Mouse (Mus musculus): Measurements from ENCODE around the gene Mif. TPM values are rescaled to one million over a fixed set of nuclear protein-coding genes. Genes with fewer than 3 reads are reported as not detected.
A peak's percentile ranks its signal among the peaks of the same experiment; 100 is the strongest.

Gene Mif
- polyA plus RNA-seq, 2 experiments: 1,598 to 1,684 TPM

DNA sequence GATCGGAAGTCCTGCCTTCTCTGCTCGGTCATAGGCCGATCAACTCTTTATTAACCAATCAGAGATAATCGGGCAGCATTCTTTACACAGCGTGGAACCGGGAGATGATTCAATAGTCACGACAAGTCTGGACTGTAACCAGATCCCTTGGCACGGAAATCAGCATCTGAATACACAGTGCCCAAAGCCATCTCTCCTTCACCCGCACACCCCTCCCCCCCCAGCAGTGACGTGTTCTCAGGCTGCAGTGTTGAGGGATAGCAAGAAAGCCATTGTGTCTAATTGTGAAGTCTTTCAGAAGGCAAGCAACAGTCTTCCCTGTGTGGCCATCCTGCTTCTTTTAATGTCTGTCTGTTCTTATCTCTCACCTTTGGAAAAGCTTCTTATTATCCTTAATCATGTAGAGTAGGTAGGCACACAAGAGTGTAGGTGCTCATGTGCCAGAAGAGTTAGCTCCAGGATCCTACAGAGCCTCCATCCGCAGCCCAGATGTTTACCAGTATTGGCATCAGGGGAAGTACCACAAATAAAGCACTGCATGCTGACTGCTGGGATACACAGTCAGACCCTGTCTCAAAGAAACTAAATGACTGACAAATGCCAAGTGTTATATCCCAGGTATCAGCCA is 13.0 kb upstream of the Mif start:
- DNase-seq (ENCODE audit: low spot score) (peak; percentile 92), ATAC-seq (ENCODE audit: low FRiP score, low read depth) (peak; percentile 98)
- H3K36me3 ChIP-seq (ENCODE audit: control insufficient read depth, insufficient read depth, low read length): no peaks in the 10 kb centered on the region
- H3K27ac ChIP-seq (replicated peaks; ENCODE audit: low read depth, low read length): 0 out of 2 replicates have a peak overlapping the region, but pooled peaks have one; percentile 8
- no peak for TF ChIP-seq POLR2A (IDR thresholded peaks at IDR 0.05; ENCODE audit: borderline replicate concordance, extremely low read depth, insufficient read depth, insufficient read length)
- no peaks in the 10 kb centered on the region for H3K27me3 ChIP-seq (ENCODE audit: control insufficient read depth, insufficient read depth, low read length)
- no peaks in the 10 kb centered on the region for H3K9me3 ChIP-seq (ENCODE audit: control insufficient read depth, low read length)
- peak overlapping the region; percentile 31 for H3K4me3 ChIP-seq (replicated peaks; ENCODE audit: low read length)
- peaks cover 10% of the 10 kb centered on the region for H3K4me1 ChIP-seq (ENCODE audit: control insufficient read depth, insufficient read depth, low read length)
- peak overlapping the region; percentile 34 for H3K9ac ChIP-seq (ENCODE audit: low read depth, low read length, severe bottlenecking)
- H3K4me2 ChIP-seq (replicated peaks; ENCODE audit: low read depth, low read length, severe bottlenecking): peak overlapping the region; percentile 54
- 2% methylated on average over 11 of the region's 11 CpGs for WGBS

DNA sequence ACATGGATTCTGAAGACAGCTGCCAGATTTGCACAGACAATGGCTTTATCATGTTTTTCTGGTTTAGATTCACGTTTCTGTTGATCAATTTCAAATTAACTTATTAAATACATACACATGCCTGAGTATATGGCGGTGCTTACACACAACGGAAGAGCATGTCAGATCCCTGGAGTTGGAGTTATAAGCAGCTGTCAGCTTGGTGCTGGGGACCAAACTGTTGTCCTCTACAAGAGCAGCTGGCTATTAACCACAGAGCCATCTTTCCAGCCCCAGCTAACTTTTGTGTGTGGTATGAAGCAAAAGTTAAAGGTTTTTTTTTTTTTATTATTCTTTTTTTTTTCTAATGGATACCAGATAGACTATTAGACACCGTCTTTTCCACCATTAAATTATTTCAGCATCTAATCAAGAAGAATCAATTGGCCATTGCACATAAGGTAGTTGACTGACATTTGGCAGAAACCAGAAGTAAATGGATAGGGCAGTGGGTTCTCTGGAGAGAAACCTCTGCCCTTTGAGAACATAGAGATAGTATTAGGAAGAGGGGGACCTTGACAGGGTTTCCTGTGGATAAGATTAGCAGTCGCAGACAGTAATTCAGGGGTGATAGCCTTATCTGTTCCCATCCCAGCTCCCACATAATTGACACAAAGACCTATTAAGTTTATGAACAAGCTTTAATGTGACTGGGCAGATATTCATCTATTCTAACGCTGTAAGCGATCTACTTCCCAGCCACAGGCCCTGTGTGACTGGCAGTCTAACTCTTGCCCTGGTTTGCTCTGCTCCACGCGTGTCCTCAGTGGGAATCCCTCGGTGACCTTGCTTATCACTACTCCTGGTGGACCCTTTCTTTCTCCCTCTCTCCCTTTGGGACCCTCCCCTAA is 12.2 kb upstream of the Mif start:
- Histone ChIP-seq H3K27me3 (ENCODE audit: control insufficient read depth, insufficient read depth, low read length) (no peaks in the 10 kb centered on the region), H3K27ac (replicated peaks; ENCODE audit: low read depth, low read length) (no peak overlapping the region), H3K4me1 (ENCODE audit: control insufficient read depth, insufficient read depth, low read length) (peaks cover 10% of the 10 kb centered on the region), H3K4me2 (replicated peaks; ENCODE audit: low read depth, low read length, severe bottlenecking) (peak overlapping the region; percentile 54), H3K9ac (ENCODE audit: low read depth, low read length, severe bottlenecking) (0 out of 2 replicates have a peak overlapping the region, but pooled peaks have one; percentile 34), H3K9me3 (ENCODE audit: control insufficient read depth, low read length) (no peaks in the 10 kb centered on the region), H3K4me3 (replicated peaks; ENCODE audit: low read length) (peak overlapping the region; percentile 31), H3K36me3 (ENCODE audit: control insufficient read depth, insufficient read depth, low read length) (no peaks in the 10 kb centered on the region)
- DNase-seq (ENCODE audit: low spot score): no peak
- no peak for ATAC-seq (ENCODE audit: low FRiP score, low read depth)
- 41% methylated on average over 10 of the region's 10 CpGs for WGBS
- peak; percentile 20; the same call in 1 of the 2 replicates for TF ChIP-seq POLR2A (IDR thresholded peaks at IDR 0.05; ENCODE audit: borderline replicate concordance, extremely low read depth, insufficient read depth, insufficient read length)

DNA sequence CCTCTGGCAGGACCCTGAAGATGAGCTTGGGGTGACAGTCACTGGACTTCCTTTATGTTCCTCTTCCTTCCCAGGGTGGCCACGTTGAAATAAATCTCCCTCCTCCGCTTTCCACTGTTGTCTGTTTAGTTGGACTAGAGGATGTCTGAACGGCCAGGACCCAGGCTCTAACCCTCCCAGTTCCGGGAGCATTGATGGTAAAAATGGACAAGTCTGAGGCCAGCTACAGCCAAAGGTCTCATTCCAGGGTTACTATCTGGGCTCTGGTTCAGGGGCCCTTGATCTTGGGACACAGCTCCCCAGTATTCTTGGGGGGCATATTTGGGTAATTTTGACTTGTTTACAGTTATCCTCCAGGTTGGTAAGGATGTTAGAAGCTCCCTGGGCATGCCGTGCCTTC is 1.5 kb upstream of the Mif start:
- no peak for TF ChIP-seq POLR2A (IDR thresholded peaks at IDR 0.05; ENCODE audit: borderline replicate concordance, extremely low read depth, insufficient read depth, insufficient read length)
- peaks cover 19% of the 10 kb centered on the region for H3K36me3 ChIP-seq (ENCODE audit: control insufficient read depth, insufficient read depth, low read length)
- 89% methylated on average over 5 of the region's 5 CpGs for WGBS
- no peak overlapping the region for H3K4me3 ChIP-seq (replicated peaks; ENCODE audit: low read length)
- no peak overlapping the region for H3K9ac ChIP-seq (ENCODE audit: low read depth, low read length, severe bottlenecking)
- ATAC-seq (ENCODE audit: low FRiP score, low read depth): no peak
- no peak overlapping the region for H3K4me2 ChIP-seq (replicated peaks; ENCODE audit: low read depth, low read length, severe bottlenecking)
- no peaks in the 10 kb centered on the region for H3K9me3 ChIP-seq (ENCODE audit: control insufficient read depth, low read length)
- H3K27ac ChIP-seq (replicated peaks; ENCODE audit: low read depth, low read length): no peak overlapping the region
- H3K4me1 ChIP-seq (ENCODE audit: control insufficient read depth, insufficient read depth, low read length): peaks cover 16% of the 10 kb centered on the region
- DNase-seq (ENCODE audit: low spot score): no peak
- no peaks in the 10 kb centered on the region for H3K27me3 ChIP-seq (ENCODE audit: control insufficient read depth, insufficient read depth, low read length)

DNA sequence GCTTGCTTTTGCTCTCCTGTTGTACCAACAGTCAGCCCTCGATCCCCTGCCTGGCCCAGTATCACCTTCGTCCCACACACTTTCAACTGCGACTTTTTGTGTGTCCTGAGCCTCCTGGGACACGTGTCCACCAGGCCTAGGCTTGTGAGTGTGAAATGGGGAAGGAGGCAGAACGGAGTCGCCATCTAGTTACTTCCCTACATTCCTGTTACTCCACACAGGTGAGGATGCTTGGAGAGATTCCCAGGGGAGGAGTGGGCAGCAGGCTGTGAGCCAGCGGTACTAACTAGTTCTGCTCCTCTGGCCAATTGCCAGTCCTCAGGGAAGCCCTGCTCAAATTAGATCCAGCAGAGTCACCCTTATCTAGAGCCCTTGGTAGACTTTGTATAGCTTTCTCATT is 706 bp upstream of the Mif start:
- no peak overlapping the region for H3K4me3 ChIP-seq (replicated peaks; ENCODE audit: low read length)
- no peak overlapping the region for H3K9ac ChIP-seq (ENCODE audit: low read depth, low read length, severe bottlenecking)
- H3K27me3 ChIP-seq (ENCODE audit: control insufficient read depth, insufficient read depth, low read length): no peaks in the 10 kb centered on the region
- H3K27ac ChIP-seq (replicated peaks; ENCODE audit: low read depth, low read length): peak overlapping the region; percentile 96
- no peak for DNase-seq (ENCODE audit: low spot score)
- peaks cover 16% of the 10 kb centered on the region for H3K4me1 ChIP-seq (ENCODE audit: control insufficient read depth, insufficient read depth, low read length)
- no peak for ATAC-seq (ENCODE audit: low FRiP score, low read depth)
- peaks cover 20% of the 10 kb centered on the region for H3K36me3 ChIP-seq (ENCODE audit: control insufficient read depth, insufficient read depth, low read length)
- WGBS: 44% methylated on average over 7 of the region's 7 CpGs
- H3K4me2 ChIP-seq (replicated peaks; ENCODE audit: low read depth, low read length, severe bottlenecking): no peak overlapping the region
- TF ChIP-seq POLR2A (IDR thresholded peaks at IDR 0.05; ENCODE audit: borderline replicate concordance, extremely low read depth, insufficient read depth, insufficient read length): no peak
- H3K9me3 ChIP-seq (ENCODE audit: control insufficient read depth, low read length): no peaks in the 10 kb centered on the region

DNA sequence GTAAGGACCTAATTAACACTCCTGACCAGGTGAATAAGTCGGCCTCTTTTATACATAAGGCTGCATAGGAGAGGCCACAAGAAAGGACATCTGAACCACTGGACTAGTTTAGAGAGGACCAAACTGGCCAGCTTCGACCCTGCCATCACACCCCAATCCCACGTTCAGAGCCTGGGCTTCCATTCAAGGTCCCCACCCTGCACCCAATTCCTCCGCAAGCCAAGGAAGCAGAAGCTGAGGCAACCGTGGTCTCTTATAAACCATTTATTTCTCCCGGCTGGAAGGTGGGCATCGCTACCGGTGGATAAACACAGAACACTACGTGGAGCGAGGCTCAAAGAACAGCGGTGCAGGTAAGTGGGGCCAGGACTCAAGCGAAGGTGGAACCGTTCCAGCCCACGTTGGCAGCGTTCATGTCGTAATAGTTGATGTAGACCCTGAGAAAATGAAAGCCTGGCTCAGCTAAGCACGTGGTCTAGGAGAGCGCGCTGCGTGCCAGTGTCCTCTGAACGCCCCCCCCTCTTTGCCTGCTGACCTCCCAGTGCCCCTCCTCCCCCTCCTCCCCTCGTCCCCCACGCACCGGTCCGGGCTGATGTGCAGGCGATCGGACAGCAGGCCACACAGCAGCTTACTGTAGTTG is 813 bp downstream of the Mif start:
- Histone ChIP-seq H3K27ac (replicated peaks; ENCODE audit: low read depth, low read length) (peak overlapping the region; percentile 96; the same call in 1 of the 2 replicates), H3K36me3 (ENCODE audit: control insufficient read depth, insufficient read depth, low read length) (peaks cover 20% of the 10 kb centered on the region), H3K4me2 (replicated peaks; ENCODE audit: low read depth, low read length, severe bottlenecking) (peak overlapping the region; percentile 74), H3K4me1 (ENCODE audit: control insufficient read depth, insufficient read depth, low read length) (peaks cover 16% of the 10 kb centered on the region), H3K27me3 (ENCODE audit: control insufficient read depth, insufficient read depth, low read length) (no peaks in the 10 kb centered on the region), H3K4me3 (replicated peaks; ENCODE audit: low read length) (peak overlapping the region; percentile 69), H3K9me3 (ENCODE audit: control insufficient read depth, low read length) (no peaks in the 10 kb centered on the region), H3K9ac (ENCODE audit: low read depth, low read length, severe bottlenecking) (peak overlapping the region; percentile 88)
- WGBS: 2% methylated on average over 24 of the region's 27 CpGs
- ATAC-seq (ENCODE audit: low FRiP score, low read depth) (peak; percentile 70), DNase-seq (ENCODE audit: low spot score) (peak; percentile 54)
- no peak for TF ChIP-seq POLR2A (IDR thresholded peaks at IDR 0.05; ENCODE audit: borderline replicate concordance, extremely low read depth, insufficient read depth, insufficient read length)

Measured in limb, embryonic 14.5 days (tissue).